Mouse (Mus musculus): ENCODE measurements at regions not wholly inside any gene's neighbourhood (a gene's known extent, or its start where the extent isn't known, plus 50 kb on each side); places are given as distances from the start of the nearest gene placed in this dataset.

GRCm38 (mm10) chr10:105125736-105126135, 448.5 kb downstream of the Tmtc2 start:
- ATAC-seq = no peak
- H3K9ac ChIP-seq (ENCODE audit: low read depth, low read length) = no peak overlapping the region
- no peaks in the 10 kb centered on the region for H3K4me1 ChIP-seq (replicated peaks; ENCODE audit: control insufficient read depth, insufficient read depth, low read length)
- no peak overlapping the region for H3K4me3 ChIP-seq (ENCODE audit: low read depth, low read length)
- H3K36me3 ChIP-seq (ENCODE audit: control insufficient read depth, insufficient read depth) = no peaks in the 10 kb centered on the region
- no peak overlapping the region for H3K27ac ChIP-seq (ENCODE audit: low read depth, low read length)
- H3K27me3 ChIP-seq (replicated peaks; ENCODE audit: control insufficient read depth, insufficient read depth, low read length) = no peaks in the 10 kb centered on the region
- WGBS = 46% methylated on average over 3 of the region's 3 CpGs
- H3K9me3 ChIP-seq (ENCODE audit: control insufficient read depth) = no peaks in the 10 kb centered on the region
- H3K4me2 ChIP-seq (replicated peaks; ENCODE audit: low read depth) = no peak overlapping the region
- TF ChIP-seq CTCF (IDR thresholded peaks at IDR 0.05; ENCODE audit: low read depth) = no peak

GRCm38 (mm10) chr10:105120229-105120628, 454.0 kb downstream of the Tmtc2 start:
- TF ChIP-seq CTCF (IDR thresholded peaks at IDR 0.05; ENCODE audit: low read depth) = no peak
- WGBS = 20% methylated on average over 10 of the region's 10 CpGs
- H3K9ac ChIP-seq (ENCODE audit: low read depth, low read length) = no peak overlapping the region
- H3K27me3 ChIP-seq (replicated peaks; ENCODE audit: control insufficient read depth, insufficient read depth, low read length) = no peaks in the 10 kb centered on the region
- no peaks in the 10 kb centered on the region for H3K4me1 ChIP-seq (replicated peaks; ENCODE audit: control insufficient read depth, insufficient read depth, low read length)
- no peak overlapping the region for H3K4me3 ChIP-seq (ENCODE audit: low read depth, low read length)
- ATAC-seq = peak; percentile 92
- peak overlapping the region; percentile 43 for H3K4me2 ChIP-seq (replicated peaks; ENCODE audit: low read depth)
- H3K9me3 ChIP-seq (ENCODE audit: control insufficient read depth) = no peaks in the 10 kb centered on the region
- no peaks in the 10 kb centered on the region for H3K36me3 ChIP-seq (ENCODE audit: control insufficient read depth, insufficient read depth)
- no peak overlapping the region for H3K27ac ChIP-seq (ENCODE audit: low read depth, low read length)

DNA sequence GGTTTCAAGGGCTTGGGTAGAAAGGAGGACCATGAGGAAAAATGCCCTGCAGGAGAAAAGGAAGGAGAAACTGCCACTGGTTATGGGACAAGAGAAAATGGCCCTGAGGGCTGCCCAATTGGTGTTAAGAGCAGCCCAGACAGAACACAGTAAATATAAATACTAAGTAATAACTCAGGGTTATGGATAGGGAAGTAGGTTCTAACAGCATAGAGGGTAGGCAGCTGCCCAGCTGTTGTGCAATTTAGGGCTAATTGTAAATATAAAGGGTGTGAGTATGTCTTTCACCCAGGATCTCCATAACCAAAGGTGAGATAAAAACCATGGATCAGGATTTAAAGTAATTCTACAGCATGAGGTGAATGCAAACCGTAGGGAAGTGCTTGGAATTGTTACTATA, 458.1 kb downstream of the Tmtc2 start:
- H3K36me3 ChIP-seq (ENCODE audit: control insufficient read depth, insufficient read depth) = no peaks in the 10 kb centered on the region
- no peaks in the 10 kb centered on the region for H3K4me1 ChIP-seq (replicated peaks; ENCODE audit: control insufficient read depth, insufficient read depth, low read length)
- no peak for ATAC-seq
- H3K9me3 ChIP-seq (ENCODE audit: control insufficient read depth) = no peaks in the 10 kb centered on the region
- H3K4me2 ChIP-seq (replicated peaks; ENCODE audit: low read depth) = no peak overlapping the region
- no peaks in the 10 kb centered on the region for H3K27me3 ChIP-seq (replicated peaks; ENCODE audit: control insufficient read depth, insufficient read depth, low read length)
- no peak overlapping the region for H3K9ac ChIP-seq (ENCODE audit: low read depth, low read length)
- no peak overlapping the region for H3K27ac ChIP-seq (ENCODE audit: low read depth, low read length)
- no peak overlapping the region for H3K4me3 ChIP-seq (ENCODE audit: low read depth, low read length)
- WGBS = 85% methylated on average over 1 of the region's 1 CpGs
- no peak for TF ChIP-seq CTCF (IDR thresholded peaks at IDR 0.05; ENCODE audit: low read depth)

DNA sequence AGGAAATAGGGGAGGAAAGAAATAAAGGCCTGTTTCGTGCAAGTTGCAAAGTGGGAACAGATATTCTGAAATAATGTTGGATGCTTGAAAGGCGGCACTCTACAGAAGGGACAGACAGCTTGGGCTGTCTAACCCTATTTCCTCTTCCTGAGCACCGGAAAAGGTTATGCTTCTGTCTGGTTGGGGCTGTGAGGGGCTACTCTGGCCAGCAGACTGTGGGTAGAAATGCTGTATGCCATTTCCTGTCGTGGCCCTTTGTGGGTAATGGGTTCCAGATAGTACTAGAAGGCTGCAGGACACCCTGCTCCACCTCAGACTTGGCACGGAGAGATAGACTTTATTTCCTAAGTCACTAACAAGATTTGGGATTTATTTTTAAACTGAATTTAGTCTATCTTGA, 459.3 kb downstream of the Tmtc2 start:
- H3K9ac ChIP-seq (ENCODE audit: low read depth, low read length) = no peak overlapping the region
- no peak overlapping the region for H3K4me3 ChIP-seq (ENCODE audit: low read depth, low read length)
- TF ChIP-seq CTCF (IDR thresholded peaks at IDR 0.05; ENCODE audit: low read depth) = no peak
- no peak overlapping the region for H3K27ac ChIP-seq (ENCODE audit: low read depth, low read length)
- no peaks in the 10 kb centered on the region for H3K4me1 ChIP-seq (replicated peaks; ENCODE audit: control insufficient read depth, insufficient read depth, low read length)
- no peak overlapping the region for H3K4me2 ChIP-seq (replicated peaks; ENCODE audit: low read depth)
- 64% methylated on average over 5 of the region's 5 CpGs for WGBS
- H3K27me3 ChIP-seq (replicated peaks; ENCODE audit: control insufficient read depth, insufficient read depth, low read length) = no peaks in the 10 kb centered on the region
- no peaks in the 10 kb centered on the region for H3K9me3 ChIP-seq (ENCODE audit: control insufficient read depth)
- no peaks in the 10 kb centered on the region for H3K36me3 ChIP-seq (ENCODE audit: control insufficient read depth, insufficient read depth)
- ATAC-seq = no peak

- H3K4me2 ChIP-seq (replicated peaks; ENCODE audit: low read depth) = no peak overlapping the region
- no peak overlapping the region for H3K4me3 ChIP-seq (ENCODE audit: low read depth, low read length)
- H3K4me1 ChIP-seq (replicated peaks; ENCODE audit: control insufficient read depth, insufficient read depth, low read length) = no peaks in the 10 kb centered on the region
- no peaks in the 10 kb centered on the region for H3K9me3 ChIP-seq (ENCODE audit: control insufficient read depth)
- ATAC-seq = no peak
- no peaks in the 10 kb centered on the region for H3K27me3 ChIP-seq (replicated peaks; ENCODE audit: control insufficient read depth, insufficient read depth, low read length)
- TF ChIP-seq CTCF (IDR thresholded peaks at IDR 0.05; ENCODE audit: low read depth) = no peak
- H3K9ac ChIP-seq (ENCODE audit: low read depth, low read length) = no peak overlapping the region
- WGBS = 44% methylated on average over 5 of the region's 5 CpGs
- no peak overlapping the region for H3K27ac ChIP-seq (ENCODE audit: low read depth, low read length)
- no peaks in the 10 kb centered on the region for H3K36me3 ChIP-seq (ENCODE audit: control insufficient read depth, insufficient read depth)
These were observed 464.0 kb downstream of the Tmtc2 start for GRCm38 (mm10) chr10:105110247-105110646.

GRCm38 (mm10) chr10:105097045-105097331, 477.3 kb downstream of the Tmtc2 start:
- Histone ChIP-seq H3K27ac (ENCODE audit: low read depth, low read length) (no peak overlapping the region), H3K9me3 (ENCODE audit: control insufficient read depth) (no peaks in the 10 kb centered on the region), H3K36me3 (ENCODE audit: control insufficient read depth, insufficient read depth) (no peaks in the 10 kb centered on the region), H3K4me1 (replicated peaks; ENCODE audit: control insufficient read depth, insufficient read depth, low read length) (no peaks in the 10 kb centered on the region), H3K4me2 (replicated peaks; ENCODE audit: low read depth) (no peak overlapping the region), H3K9ac (ENCODE audit: low read depth, low read length) (no peak overlapping the region), H3K27me3 (replicated peaks; ENCODE audit: control insufficient read depth, insufficient read depth, low read length) (no peaks in the 10 kb centered on the region), H3K4me3 (ENCODE audit: low read depth, low read length) (no peak overlapping the region)
- no peak for ATAC-seq
- no peak for TF ChIP-seq CTCF (IDR thresholded peaks at IDR 0.05; ENCODE audit: low read depth)
- 71% methylated on average over 2 of the region's 2 CpGs for WGBS

- TF ChIP-seq CTCF (IDR thresholded peaks at IDR 0.05; ENCODE audit: low read depth) = no peak
- H3K36me3 ChIP-seq (ENCODE audit: control insufficient read depth, insufficient read depth) = no peaks in the 10 kb centered on the region
- no peaks in the 10 kb centered on the region for H3K27me3 ChIP-seq (replicated peaks; ENCODE audit: control insufficient read depth, insufficient read depth, low read length)
- H3K27ac ChIP-seq (ENCODE audit: low read depth, low read length) = no peak overlapping the region
- H3K9me3 ChIP-seq (ENCODE audit: control insufficient read depth) = no peaks in the 10 kb centered on the region
- WGBS = 93% methylated on average over 16 of the region's 16 CpGs
- no peak overlapping the region for H3K4me3 ChIP-seq (ENCODE audit: low read depth, low read length)
- no peaks in the 10 kb centered on the region for H3K4me1 ChIP-seq (replicated peaks; ENCODE audit: control insufficient read depth, insufficient read depth, low read length)
- no peak for ATAC-seq
- H3K4me2 ChIP-seq (replicated peaks; ENCODE audit: low read depth) = no peak overlapping the region
- no peak overlapping the region for H3K9ac ChIP-seq (ENCODE audit: low read depth, low read length)
These were observed 477.8 kb downstream of the Tmtc2 start for GRCm38 (mm10) chr10:105096323-105097044.
